Mouse (Mus musculus): ENCODE data around the gene Fkbp5. TPM values are rescaled to one million over a fixed set of nuclear protein-coding genes. Genes with fewer than 3 reads are reported as not detected.

The Fkbp5 gene
- polyA plus RNA-seq, 1 experiment: 185 TPM

- peaks cover 7% of the 10 kb centered on the region; the same call in 1 of the 2 replicates for H3K4me1 ChIP-seq (ENCODE audit: control insufficient read depth, insufficient read depth, low read length)
- H3K27ac ChIP-seq (ENCODE audit: insufficient read depth, low read depth, low read length): no peak overlapping the region
- WGBS: 25% methylated on average over 10 of the region's 10 CpGs
- TF ChIP-seq CTCF (IDR thresholded peaks at IDR 0.05; ENCODE audit: insufficient read depth, low read depth, low read length) (peak; percentile 50; the same call in 1 of the 2 replicates), POLR2A (IDR thresholded peaks at IDR 0.05; ENCODE audit: insufficient read depth, low read depth, low read length) (no peak)
- H3K4me3 ChIP-seq (ENCODE audit: insufficient read depth, low read depth, low read length): no peak overlapping the region
These were observed 143.5 kb downstream of the Fkbp5 start for GRCm38 (mm10) chr17:28373821-28374220.

- Histone ChIP-seq H3K4me1 (ENCODE audit: control insufficient read depth, insufficient read depth, low read length) (peaks cover 7% of the 10 kb centered on the region; the same call in 1 of the 2 replicates), H3K4me3 (ENCODE audit: insufficient read depth, low read depth, low read length) (no peak overlapping the region), H3K27ac (ENCODE audit: insufficient read depth, low read depth, low read length) (no peak overlapping the region)
- TF ChIP-seq POLR2A (IDR thresholded peaks at IDR 0.05; ENCODE audit: insufficient read depth, low read depth, low read length) (no peak), CTCF (IDR thresholded peaks at IDR 0.05; ENCODE audit: insufficient read depth, low read depth, low read length) (no peak)
- 97% methylated on average over 1 of the region's 1 CpGs for WGBS
These were observed 145.4 kb downstream of the Fkbp5 start for GRCm38 (mm10) chr17:28371941-28372340.

- WGBS: 62% methylated on average over 2 of the region's 2 CpGs
- H3K27ac ChIP-seq (ENCODE audit: insufficient read depth, low read depth, low read length): no peak overlapping the region
- TF ChIP-seq POLR2A (IDR thresholded peaks at IDR 0.05; ENCODE audit: insufficient read depth, low read depth, low read length): no peak
- no peak for TF ChIP-seq CTCF (IDR thresholded peaks at IDR 0.05; ENCODE audit: insufficient read depth, low read depth, low read length)
- no peak overlapping the region for H3K4me3 ChIP-seq (ENCODE audit: insufficient read depth, low read depth, low read length)
- H3K4me1 ChIP-seq (ENCODE audit: control insufficient read depth, insufficient read depth, low read length): peaks cover 7% of the 10 kb centered on the region; the same call in 1 of the 2 replicates
These were observed 146.0 kb downstream of the Fkbp5 start for GRCm38 (mm10) chr17:28371286-28371685.

GRCm38 (mm10) chr17:28369056-28369455 is 148.3 kb downstream of the Fkbp5 start:
- H3K27ac ChIP-seq (ENCODE audit: insufficient read depth, low read depth, low read length): no peak overlapping the region
- 85% methylated on average over 5 of the region's 5 CpGs for WGBS
- H3K4me1 ChIP-seq (ENCODE audit: control insufficient read depth, insufficient read depth, low read length): peaks cover 4% of the 10 kb centered on the region
- H3K4me3 ChIP-seq (ENCODE audit: insufficient read depth, low read depth, low read length): no peak overlapping the region
- TF ChIP-seq CTCF (IDR thresholded peaks at IDR 0.05; ENCODE audit: insufficient read depth, low read depth, low read length) (no peak), POLR2A (IDR thresholded peaks at IDR 0.05; ENCODE audit: insufficient read depth, low read depth, low read length) (no peak)

GRCm38 (mm10) chr17:28368449-28368848 is 148.9 kb downstream of the Fkbp5 start:
- H3K4me1 ChIP-seq (ENCODE audit: control insufficient read depth, insufficient read depth, low read length): peaks cover 6% of the 10 kb centered on the region
- WGBS: 6% methylated on average over 13 of the region's 13 CpGs
- TF ChIP-seq CTCF (IDR thresholded peaks at IDR 0.05; ENCODE audit: insufficient read depth, low read depth, low read length) (peak; percentile 81), POLR2A (IDR thresholded peaks at IDR 0.05; ENCODE audit: insufficient read depth, low read depth, low read length) (no peak)
- no peak overlapping the region for H3K4me3 ChIP-seq (ENCODE audit: insufficient read depth, low read depth, low read length)
- no peak overlapping the region for H3K27ac ChIP-seq (ENCODE audit: insufficient read depth, low read depth, low read length)

- 65% methylated on average over 8 of the region's 8 CpGs for WGBS
- Histone ChIP-seq H3K4me1 (ENCODE audit: control insufficient read depth, insufficient read depth, low read length) (peaks cover 6% of the 10 kb centered on the region), H3K27ac (ENCODE audit: insufficient read depth, low read depth, low read length) (no peak within 1 kb of the TSS), H3K4me3 (ENCODE audit: insufficient read depth, low read depth, low read length) (no peak within 1 kb of the TSS)
- TF ChIP-seq POLR2A (IDR thresholded peaks at IDR 0.05; ENCODE audit: insufficient read depth, low read depth, low read length): no peak
- TF ChIP-seq CTCF (IDR thresholded peaks at IDR 0.05; ENCODE audit: insufficient read depth, low read depth, low read length): no peak
These were observed 152.2 kb downstream of the Fkbp5 start, which contains the start of gene Tulp1 for GRCm38 (mm10) chr17:28365122-28365521. Gene Tulp1, minus strand, starts transcription at chr17:28365222.

- H3K27ac ChIP-seq (ENCODE audit: insufficient read depth, low read depth, low read length): no peak overlapping the region
- peaks cover 6% of the 10 kb centered on the region for H3K4me1 ChIP-seq (ENCODE audit: control insufficient read depth, insufficient read depth, low read length)
- no peak overlapping the region for H3K4me3 ChIP-seq (ENCODE audit: insufficient read depth, low read depth, low read length)
- TF ChIP-seq POLR2A (IDR thresholded peaks at IDR 0.05; ENCODE audit: insufficient read depth, low read depth, low read length) (no peak), CTCF (IDR thresholded peaks at IDR 0.05; ENCODE audit: insufficient read depth, low read depth, low read length) (no peak)
- WGBS: 49% methylated on average over 6 of the region's 6 CpGs
These were observed 153.8 kb downstream of the Fkbp5 start for GRCm38 (mm10) chr17:28363507-28363906.

- H3K4me3 ChIP-seq (ENCODE audit: insufficient read depth, low read depth, low read length): no peak overlapping the region
- 9% methylated on average over 25 of the region's 25 CpGs for WGBS
- peaks cover 6% of the 10 kb centered on the region for H3K4me1 ChIP-seq (ENCODE audit: control insufficient read depth, insufficient read depth, low read length)
- no peak for TF ChIP-seq POLR2A (IDR thresholded peaks at IDR 0.05; ENCODE audit: insufficient read depth, low read depth, low read length)
- TF ChIP-seq CTCF (IDR thresholded peaks at IDR 0.05; ENCODE audit: insufficient read depth, low read depth, low read length): no peak
- H3K27ac ChIP-seq (ENCODE audit: insufficient read depth, low read depth, low read length): no peak overlapping the region
These were observed 154.6 kb downstream of the Fkbp5 start for GRCm38 (mm10) chr17:28362653-28363292.

GRCm38 (mm10) chr17:28361921-28362652 is 155.2 kb downstream of the Fkbp5 start:
- WGBS: 40% methylated on average over 11 of the region's 11 CpGs
- H3K4me1 ChIP-seq (ENCODE audit: control insufficient read depth, insufficient read depth, low read length): peaks cover 6% of the 10 kb centered on the region
- H3K27ac ChIP-seq (ENCODE audit: insufficient read depth, low read depth, low read length): no peak overlapping the region
- TF ChIP-seq POLR2A (IDR thresholded peaks at IDR 0.05; ENCODE audit: insufficient read depth, low read depth, low read length): no peak
- TF ChIP-seq CTCF (IDR thresholded peaks at IDR 0.05; ENCODE audit: insufficient read depth, low read depth, low read length): no peak
- no peak overlapping the region for H3K4me3 ChIP-seq (ENCODE audit: insufficient read depth, low read depth, low read length)

Measured in olfactory bulb, adult 2 months (tissue).